Mouse (Mus musculus) cerebellum, adult 11 months (tissue): Measurements from ENCODE around the gene Rasa3.

Source experiments
- DNase-seq: peaks from one replicate; pipeline ENCODE4 v3.0.0; 2022

Gene Rasa3

DNA sequence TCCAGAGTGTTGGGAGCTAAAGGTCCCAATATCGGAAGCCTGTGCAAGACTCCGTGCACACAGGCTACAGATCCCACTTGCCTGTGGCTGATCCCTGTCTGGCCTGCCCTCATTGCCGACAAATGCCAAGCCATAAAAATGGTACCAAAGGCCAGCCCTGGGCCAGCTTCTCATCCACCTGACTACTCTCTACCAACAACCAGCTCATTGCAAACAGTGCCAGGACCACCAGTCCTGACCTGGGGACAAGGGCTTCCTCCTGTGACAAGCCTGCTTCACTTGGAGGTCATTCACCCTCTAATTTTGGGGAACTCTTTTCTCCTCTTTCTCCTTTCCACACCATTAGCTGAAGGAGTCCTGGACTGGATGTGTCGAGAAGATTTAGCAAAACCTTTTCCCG lies 29.8 kb downstream of the Rasa3 start:
- DNase-seq: no peak

DNA sequence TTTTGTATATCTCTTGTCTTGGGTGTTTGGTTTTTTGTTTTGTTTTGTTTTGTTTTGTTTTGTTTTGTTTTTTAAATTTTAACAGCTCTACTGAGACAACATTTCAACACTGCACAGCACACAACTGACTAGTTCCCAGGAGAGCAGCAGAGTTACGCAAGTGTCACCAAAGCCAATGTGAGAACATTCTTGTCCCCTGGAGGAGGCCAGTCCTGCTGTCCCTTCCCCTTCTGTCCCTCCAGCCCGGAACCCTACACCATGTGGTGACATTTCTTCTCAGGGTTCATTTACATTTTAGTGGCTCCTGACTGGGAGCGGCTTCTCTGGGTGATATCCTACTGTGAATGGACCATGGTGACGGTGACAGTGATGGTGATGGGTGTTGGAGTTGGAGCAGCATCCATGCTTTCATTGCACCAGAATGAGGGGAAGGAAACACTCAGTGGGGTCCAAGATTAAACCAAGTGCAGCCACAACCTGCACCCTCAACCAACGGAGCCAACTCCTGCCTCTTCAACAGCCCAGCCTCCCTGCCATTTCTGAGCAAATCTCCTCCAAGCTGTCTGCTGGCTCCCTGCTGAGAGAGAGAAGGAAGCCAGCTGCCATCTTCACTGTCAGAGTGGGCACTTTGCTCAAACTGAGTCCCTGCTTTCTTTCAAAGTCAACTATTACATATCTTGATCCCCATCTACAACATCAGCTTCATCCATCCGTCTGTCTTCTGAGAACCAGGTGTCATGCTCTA lies 32.3 kb downstream of the Rasa3 start:
- no peak for DNase-seq

DNA sequence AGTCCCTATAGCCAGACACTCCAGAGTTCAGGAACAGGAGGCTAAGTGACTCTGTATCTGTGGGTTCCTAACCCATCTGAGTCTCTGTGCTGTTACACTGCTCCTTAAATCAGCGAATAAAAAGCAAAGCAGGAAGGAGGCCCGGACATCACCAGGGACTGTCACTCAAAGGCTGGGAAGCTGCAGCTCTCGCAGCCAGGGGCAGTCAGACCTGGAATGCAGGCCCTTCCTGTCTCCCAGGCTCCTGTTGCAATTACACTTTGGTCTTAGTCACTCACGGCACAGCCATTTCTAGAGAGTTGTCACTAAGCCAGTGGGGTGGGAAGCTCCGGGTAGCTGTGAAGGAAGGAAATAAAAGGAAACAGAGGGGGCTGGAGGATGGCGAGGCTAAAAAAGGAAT lies 33.2 kb downstream of the Rasa3 start:
- no peak for DNase-seq

DNA sequence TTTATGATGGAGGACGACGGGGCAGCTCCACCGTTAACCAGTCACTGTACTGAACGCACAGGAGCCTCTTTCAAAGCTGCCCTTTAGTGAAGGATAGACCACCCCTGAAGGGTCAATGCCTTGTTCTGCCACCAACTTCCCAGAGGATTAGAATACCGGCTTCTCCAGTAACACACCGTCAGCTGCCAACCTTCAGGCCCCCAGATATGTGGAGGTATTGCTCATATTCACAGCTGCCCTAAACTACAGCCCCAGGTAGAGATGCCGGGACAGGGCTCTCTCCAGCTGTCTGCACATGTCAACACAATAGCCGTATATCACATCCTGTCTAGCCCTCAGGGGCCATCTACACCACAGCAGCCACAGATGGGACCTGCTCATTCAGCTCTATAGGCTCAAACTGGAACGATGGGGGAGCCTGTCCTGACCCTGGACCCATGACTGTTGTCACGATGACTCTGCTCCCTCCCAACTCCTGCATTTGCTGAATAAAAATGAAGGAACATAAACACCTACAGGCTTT lies 34.7 kb downstream of the Rasa3 start:
- DNase-seq: no peak

DNA sequence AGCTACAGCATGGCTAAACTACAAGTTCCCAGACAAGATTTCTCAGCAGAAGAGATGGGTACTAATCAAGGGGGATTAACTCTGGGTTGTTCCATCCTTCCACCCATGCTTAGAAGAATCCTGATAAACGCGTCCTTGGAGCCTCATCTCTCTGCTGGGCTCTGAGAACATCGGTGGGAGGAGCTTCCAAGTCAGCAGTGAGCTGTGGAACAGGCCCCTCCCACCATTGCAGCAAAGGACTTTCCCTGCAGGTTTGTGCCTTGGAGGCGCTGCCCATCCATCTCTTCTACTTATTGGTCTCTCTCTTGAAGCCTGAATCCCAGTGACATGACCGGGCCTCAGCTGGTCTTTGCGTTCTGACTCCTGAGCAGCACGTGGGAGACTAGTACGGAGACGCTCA lies 36.2 kb downstream of the Rasa3 start:
- DNase-seq: no peak

DNA sequence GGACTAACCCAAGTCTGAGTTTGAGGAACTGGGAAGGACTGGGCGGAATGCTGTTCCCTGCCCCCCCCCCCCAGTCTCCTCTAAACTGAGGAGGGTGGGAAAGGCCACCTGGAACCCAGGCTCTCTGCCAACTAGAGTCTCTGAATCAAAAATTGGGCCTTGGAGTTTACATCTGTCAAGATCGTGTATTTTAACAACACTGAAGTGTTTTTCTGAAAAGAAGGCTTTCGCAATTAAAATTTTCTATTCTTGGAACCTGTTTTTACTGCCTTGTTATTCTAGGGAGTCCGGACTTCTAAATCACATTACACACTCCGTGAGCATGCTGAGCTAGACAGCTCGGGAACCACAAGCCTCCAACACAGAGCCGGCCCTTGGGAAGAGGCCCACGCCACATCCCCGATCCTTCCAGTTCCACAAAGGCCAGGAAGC lies 36.9 kb downstream of the Rasa3 start:
- no peak for DNase-seq

DNA sequence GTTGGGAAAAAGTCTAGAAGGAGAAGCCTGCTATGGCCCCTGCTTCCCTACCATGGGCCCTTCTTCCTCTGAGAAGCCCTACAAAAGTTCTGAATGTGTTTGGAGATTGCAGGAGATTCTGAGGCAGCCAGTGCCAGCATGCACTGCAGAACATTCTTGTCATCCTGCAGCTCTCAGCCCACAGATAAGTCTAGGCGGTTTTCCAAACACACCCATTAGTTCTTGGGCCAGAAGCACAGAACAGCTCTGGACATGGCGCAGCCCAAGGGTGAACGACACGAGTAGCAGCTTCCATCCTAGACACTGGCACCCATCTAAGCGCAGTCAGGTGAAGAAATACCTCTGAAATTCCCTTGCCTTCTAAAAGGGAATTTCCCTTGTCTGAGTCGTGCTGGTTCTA lies 44.3 kb downstream of the Rasa3 start:
- no peak for DNase-seq

DNA sequence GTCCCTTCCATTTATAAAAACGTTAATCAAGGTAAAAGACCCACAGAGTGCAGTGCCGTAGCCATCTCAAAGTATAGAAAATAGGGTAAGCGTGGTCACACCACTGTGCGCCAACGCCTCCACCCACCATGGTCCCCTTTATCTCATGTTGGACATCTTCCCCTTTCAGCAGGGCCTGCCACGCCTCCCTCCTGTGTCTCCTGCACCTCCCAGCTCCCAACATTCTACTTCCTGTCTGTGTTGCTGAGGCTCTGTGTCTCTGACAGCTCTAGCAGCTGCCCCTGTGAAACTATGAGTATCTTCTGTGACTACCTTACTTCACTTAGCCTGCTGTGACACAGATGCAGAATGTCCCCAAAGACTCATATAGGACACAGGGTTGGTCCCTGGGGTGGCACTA lies 45.1 kb downstream of the Rasa3 start:
- no peak for DNase-seq

DNA sequence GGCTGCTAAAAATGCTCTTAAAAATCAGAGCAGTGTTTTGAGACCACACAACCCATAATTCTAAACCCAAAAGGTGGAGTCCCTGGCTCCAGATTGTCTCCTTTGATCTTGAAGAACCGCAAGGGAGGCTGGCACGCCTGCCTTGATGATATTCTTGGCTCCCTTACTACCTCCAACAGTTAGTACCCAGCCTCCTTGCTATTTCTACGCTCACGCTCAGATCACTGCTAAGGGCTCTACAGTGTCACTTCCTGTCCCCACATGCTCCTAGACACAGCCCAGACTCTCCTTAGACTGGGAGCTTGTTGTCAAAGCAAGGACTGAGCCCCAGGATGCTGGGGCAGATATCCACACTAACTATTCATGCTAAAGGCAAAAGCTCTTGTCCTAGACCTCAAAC lies 46.6 kb downstream of the Rasa3 start:
- no peak for DNase-seq

DNA sequence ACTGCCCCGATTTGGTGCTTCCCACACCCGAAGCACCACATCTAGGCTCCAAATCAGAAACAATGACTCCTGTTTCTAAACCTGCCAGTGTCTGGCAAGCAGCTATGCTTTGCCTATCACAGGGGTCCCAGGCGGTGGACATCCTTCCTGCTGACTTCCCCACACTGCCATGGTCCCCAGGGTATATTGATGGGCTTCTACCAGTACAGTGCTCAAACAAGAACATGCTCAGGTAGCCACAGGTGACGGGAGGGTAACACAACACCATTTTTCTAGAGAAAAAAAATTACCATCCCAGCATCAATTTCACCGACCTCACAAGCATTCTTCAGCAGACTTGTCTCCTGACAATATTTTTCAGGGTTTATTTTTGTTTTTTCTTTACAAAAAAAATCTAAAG lies 47.2 kb downstream of the Rasa3 start:
- DNase-seq: no peak

DNA sequence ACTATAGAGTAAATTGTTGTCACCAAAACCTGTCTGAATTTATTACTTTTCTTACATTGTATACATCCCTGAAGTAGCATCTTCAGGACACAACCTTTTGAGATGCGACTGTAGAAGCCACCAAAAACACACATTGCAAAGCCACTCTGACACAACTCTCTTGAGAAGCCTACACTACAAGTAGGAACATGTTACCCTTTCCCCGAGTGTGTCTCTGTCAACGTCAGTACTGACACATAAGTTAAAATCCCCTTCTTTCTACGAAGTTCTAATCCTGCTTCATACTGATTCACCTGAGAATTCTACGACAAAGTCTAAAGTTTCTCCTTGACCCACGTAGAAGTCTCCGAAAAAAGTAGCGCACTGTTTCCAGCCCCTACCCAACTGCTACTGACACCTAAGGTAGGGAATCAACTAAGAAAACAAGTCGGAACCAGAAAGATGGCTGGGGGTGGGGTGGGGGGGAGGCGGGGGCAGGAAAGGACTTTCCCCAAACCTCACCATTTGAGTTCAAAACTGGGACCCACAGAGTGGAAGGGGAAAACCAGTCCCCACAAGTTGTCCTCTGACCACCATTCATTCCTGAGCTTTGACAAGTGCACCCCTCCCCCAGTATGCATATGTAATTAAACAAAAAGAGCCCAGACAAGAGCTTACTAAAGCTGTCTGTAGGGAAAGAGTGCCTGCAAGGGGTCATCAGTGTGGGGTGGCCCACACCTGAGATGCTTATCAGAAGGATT lies 47.9 kb downstream of the Rasa3 start:
- DNase-seq: no peak

DNA sequence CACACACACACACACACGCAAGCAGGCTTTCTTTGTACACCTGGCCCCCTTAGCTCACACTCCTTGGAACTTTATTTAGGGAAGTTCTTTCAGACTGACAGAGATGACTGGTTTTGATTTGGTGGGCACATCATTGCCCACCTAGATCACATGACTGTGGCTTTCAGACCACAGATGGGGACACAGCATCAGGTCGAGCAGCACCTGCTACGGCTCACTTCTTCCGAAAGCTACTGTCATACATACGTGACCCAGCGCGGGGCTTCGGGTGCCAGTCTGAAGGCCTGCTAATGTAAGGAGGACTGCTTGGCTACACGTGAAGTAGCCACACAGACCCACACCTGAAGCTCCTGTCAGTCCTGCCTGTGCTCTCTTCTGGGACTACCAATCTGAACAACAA lies 49.3 kb downstream of the Rasa3 start:
- no peak for DNase-seq

DNA sequence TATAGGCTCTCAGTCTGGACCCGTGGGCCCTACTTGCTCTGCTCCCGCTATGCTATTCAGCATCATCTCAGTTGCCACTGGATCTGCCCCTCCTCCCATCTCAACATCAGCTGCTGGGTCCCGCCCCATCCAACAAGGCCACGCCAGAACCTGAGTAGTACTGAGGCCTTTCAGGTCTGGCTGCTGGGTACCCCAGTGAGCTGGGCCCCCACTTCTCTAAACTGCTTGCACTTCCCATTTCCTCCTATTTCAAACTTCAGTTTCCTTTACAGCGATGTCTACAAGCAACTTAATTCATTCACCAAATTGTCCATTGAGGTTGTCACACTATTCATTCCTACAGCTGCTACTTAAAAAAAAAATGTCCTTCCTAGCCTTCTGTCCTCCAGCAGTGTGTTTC lies 49.8 kb downstream of the Rasa3 start:
- DNase-seq: no peak

DNA sequence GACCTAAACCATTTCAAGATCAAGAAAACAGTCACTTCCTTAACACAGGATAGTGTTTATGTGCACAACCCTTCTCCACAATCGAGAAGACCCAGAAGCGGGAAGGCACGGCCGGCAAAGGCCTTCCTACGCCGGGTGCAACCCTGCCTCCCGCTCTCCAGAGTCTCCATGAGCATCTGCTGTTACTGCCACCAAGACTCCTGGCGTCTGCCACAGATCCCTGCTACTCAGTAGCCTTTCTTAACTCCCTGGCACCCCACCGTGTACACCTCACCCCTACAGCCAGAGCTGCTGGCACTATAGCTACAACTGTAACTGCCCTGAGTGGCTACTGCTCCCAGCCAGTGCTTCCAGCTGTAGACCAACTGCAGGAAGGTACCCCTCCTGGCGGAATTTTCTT lies 51.3 kb downstream of the Rasa3 start:
- DNase-seq: no peak

DNA sequence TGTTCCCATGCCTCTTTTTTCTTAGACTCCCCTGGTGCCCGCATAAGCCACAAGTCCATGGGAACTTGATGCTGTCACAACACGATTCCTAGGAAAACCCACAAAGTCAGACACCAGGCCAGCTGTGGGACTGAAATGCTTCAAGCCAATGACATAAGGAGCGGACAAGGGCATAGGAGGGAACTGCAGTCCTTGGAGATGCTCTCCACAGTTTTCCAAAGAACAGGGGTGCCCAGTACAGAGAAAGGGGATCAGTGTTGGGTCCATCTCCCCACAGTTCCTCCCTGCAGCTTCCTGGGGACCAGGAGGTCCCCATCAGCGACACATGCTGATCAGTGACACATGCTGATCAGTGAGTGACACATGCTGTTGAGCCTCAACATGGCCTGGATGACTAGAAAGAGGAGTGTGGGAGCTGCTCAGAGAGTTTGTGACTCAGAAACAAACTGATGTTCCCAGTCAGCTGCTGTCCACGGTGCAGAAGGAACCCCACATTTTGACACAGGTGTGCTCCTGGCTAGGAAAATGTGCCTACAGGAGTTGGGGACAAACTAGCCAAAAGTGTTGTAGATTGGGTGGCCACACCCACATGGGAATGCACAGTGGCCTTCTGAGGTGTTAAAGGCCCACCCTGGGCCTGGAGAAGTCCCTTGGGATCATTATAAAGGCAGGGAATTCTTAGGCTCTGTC lies 52.0 kb downstream of the Rasa3 start:
- no peak for DNase-seq

DNA sequence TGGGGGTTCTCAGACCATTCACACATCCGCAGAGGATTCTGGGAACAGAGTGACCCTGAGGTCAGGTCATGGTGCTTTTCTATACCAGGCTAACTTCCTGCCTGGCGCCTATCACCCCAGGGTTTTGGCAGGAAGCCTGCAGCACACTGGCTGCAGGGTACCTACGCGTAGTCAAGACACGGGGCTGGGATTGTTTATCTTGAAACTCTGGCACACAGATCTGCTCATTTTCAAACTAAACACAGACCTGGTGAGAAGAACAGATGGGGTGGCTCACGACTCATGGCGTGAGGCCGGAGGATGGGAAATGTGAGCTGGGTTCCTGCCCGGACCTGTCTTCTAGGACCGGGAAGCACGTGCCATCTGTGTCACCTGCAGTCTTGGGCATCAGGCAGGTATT lies 52.5 kb downstream of the Rasa3 start:
- DNase-seq: peak; percentile 95

DNA sequence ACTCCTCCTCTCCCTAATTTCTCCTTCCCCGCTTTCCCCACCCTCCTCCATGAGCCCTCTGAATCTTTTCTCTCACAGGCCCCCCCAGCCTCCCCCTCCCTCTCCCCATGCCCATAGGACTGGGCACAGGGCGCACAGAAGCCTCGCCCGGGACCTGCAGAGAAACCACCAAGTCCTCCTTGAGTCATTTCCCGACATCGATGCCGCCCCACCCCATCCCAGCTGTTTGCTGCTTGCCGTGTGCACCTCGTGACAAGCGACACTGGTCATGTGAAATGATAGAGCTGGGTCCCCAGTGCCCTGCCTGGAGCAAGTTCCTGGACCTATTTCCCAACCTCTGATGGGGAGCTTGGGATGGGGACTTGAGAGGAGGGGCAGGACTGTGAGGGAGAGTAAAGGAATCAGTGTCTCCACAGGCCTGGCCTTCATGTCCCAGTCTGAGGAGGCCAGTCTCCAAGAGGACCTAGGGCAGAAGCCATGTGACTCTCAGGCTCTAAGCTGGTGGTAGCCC lies 53.4 kb downstream of the Rasa3 start:
- no peak for DNase-seq

DNA sequence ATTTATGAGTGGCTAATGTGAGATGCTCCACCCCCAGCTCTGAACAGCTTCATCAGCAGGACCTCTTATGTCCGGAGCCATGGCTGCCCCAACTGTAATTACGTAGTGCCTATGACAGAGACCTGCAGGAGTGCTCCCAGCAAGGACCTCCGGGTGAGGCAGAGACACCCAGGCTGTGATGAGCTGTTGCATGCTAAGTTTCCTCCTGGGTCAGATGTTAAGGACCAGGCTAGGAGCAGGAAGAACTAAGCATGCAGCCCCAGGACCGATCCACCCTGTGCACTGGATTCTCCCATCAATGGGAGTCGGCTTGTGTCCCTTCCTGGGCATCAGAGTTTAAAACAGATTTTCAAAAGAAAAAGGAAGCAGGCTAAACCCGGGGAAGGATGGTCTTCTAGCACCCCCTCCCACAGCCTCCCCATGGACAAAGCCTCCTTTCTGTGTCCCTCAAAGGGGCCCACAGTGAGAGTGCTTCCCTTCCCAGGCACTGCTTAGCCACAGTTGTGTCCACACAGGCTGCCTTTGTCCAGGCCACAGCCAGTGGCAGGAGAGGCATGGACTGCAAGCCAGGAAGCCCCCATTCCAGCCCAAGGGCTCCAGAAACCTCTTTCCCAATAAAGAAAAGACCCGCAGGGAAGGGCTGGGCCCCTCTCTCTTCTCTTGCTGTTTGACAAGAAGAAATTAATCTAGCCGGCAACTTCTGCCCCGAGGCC lies 54.2 kb downstream of the Rasa3 start:
- no peak for DNase-seq

DNA sequence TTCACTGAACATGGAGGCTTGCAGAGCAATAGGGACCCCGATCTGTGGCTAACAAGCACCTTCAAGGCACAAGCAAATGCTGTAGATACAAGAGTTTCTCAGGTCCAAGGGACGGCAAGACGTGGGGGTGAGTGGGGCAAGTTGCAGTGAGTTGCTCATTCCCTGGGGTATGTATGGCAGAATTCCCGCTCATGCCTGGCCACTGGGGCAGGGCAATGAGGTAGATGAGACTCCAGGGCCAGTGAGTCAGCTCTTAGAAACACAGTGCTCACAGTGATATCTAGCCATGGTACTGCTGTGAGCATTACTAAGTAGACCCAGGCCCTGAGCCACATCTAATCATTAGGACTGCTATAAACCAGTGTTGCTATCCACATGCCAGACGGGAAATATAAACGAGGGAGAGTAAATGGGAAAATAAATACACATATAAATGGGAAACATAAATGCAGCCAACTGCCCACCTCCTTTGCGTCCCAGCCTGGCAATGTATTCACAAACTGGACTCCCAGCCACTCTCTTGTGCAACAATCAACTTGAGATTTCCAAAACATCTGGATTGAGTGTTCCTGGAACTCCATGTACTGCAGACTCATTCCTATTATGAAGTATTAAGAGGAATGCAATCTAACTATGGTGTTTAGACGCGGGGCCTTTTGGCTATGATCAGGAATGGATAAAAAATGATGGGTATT lies 57.0 kb downstream of the Rasa3 start:
- DNase-seq: no peak

DNA sequence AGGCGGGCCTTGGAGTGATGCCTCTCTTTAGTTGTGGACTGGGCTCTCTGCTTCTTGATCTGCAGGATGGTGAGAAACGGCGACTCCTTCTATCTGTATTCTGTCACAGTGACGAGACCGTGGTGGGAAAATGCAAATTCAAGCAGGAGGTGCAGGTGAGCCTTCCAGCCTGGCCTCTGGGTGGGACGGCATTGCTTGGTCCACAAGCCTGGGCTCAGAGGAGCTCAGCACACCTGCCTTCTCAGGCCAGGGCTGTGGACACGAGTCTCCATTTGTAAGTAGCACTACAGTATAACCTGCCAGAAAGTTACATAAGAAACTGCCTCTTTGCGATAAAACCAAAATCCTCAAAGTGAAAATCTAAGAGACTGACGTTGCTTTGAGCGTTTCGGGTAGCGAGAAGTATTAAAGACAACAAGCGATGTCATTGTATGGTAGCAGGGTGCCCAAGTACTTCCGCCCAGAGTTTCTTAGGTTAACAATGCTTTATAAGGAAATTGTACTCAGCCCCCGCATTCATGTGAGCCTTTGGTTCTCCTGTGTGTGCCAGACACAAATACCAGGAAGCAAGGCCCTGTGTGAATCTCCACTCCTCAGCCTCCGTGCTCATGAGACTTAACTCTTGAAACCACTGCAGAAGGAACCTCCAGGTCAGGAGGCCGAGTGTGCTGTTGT lies 60.4 kb downstream of the Rasa3 start:
- no peak for DNase-seq

DNA sequence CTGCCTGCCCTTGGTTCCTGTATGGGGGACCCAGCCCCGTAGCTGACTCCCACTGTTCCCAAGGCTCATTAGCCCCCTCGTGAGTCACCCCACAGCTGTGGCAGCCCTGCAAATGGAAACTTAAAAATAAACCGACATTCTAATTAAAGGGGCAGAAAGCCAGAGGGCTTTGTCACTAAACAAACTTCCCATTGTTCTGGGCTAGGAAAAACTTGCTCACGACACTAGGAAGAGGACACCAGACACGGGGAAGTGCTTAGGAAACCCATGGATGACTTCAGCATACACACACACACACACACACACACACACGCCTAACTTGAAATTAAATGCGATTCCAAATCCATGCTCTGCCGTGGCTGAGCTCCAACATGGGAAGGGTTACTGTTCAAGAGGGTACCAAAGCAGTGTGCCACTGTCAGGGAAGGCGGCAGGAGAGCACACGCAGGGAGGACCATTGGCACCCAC lies 62.4 kb downstream of the Rasa3 start:
- DNase-seq: no peak

DNA sequence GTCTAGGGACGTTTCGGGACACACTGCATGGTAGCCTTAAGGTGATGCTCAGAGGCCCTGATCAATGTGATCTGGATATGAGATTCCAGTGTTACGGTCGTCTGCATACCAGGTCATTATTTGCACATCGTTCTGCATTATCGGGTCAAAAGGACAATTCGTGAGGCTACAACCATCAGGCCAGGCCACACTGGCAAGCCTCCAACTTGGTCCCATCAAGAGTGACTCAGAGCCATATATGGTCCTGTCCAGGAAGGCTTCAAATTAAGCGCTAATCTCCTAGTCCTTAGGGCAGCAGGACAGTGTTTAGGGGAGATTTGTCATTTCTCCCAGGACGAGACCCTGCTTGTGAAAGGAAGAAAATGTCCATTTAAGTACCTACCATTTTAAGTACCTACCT lies 63.3 kb downstream of the Rasa3 start:
- no peak for DNase-seq
